Mouse (Mus musculus) cerebellum, adult (tissue): ENCODE measurements at regions not wholly inside any gene's neighbourhood (a gene's known extent, or its start where the extent isn't known, plus 50 kb on each side); places are given as distances from the start of the nearest gene placed in this dataset.

ENCODE experiments used
- ATAC-seq: cut with Nextera tagmentation; 2 replicates; pipeline ENCODE4 v1.9.2; 2017; ENCODE audit warnings: mild to moderate bottlenecking, moderate library complexity, mixed read lengths; ENCODE audit not compliant: insufficient number of reproducible peaks, low FRiP score, low TSS enrichment

- ATAC-seq: no peak
These were observed 178.6 kb upstream of the Ogfrl1 start for GRCm38 (mm10) chr1:23576150-23576549.

- no peak for ATAC-seq
These were observed 172.1 kb upstream of the B3gat2 start for GRCm38 (mm10) chr1:23589414-23589942.

GRCm38 (mm10) chr1:23602710-23603291, 158.8 kb upstream of the B3gat2 start:
- ATAC-seq: no peak

GRCm38 (mm10) chr1:23629366-23629765, 132.2 kb upstream of the B3gat2 start:
- peak; percentile 93 for ATAC-seq

DNA sequence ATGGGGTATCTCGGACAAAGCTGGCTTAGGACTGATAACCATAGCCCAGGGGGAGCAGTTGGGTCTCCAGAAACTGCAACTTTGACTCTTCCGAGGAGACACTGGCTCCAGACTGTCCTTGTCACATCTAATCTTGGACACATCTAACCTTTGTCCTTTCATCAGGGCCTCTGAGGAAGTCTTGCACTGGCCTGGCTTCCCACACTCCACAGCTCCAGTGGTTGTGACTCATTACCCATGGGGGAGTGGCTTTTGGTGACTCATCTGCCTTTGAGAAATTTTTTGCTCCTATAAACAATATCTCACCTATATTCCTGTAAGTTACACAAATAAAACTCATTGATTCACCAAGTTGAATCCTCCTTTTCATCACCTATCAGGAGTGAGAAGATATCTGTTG, 116.5 kb upstream of the B3gat2 start:
- ATAC-seq: no peak

- no peak for ATAC-seq
These were observed 112.6 kb upstream of the B3gat2 start for GRCm38 (mm10) chr1:23648875-23649506.

- ATAC-seq: no peak
These were observed 111.7 kb upstream of the B3gat2 start for GRCm38 (mm10) chr1:23649886-23650285.

DNA sequence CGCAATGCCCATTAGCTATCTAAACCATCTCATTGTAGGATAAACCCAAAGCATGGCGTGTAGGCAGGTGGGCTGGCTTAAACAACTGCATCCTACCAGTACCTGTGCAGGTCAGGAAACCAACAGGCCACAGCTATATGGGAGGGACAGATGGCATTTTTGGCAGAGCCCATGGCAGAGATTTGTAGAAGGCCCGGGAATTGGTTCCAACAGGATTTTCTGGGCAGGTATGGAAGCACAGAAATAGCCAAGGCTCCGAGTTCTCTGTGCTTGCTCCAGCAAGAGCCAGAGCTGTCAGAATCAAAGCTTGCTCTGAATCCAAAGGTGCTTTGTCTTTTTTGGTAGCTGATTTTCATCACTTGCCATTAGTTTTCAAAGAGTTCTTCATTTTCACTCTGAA, 107.9 kb upstream of the B3gat2 start:
- peak; percentile 86 for ATAC-seq

DNA sequence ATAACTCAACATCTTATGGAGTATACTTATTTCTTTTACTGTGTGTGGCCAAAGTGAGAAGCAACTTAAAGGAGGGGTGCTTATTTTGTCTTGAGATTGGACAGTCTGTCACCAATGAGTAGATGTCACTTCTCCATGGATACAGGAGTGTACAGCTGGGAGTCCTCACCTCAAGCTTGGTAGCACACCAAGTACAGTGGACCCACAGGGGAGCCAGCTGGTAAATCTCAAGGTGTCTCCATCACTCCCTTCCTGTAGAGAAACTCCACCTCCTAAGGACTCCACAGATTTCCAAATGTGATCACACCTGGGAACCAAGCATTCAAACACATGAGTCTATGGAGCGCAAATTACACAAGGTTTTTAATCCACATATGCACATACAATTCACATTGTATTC, 105.8 kb upstream of the B3gat2 start:
- ATAC-seq: no peak

DNA sequence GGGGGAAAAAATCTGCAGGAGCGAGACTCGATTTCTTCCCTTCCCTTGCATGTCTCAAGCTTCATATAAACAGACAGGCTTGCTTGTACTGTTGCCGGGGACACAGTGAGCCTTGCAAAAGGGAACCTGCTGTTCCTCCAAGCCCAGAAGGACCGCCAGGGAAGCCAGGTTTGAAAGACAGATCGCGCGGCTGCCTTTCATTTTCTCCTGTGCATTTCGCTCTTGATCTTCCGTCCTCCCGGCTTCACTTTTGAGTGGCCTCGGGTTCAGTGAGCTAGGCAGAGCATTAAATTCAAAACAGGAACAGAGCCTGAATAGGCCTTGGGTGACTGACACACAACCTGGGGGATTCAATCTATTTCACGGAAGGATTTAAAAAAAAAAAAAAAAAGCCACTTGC, 105.3 kb upstream of the B3gat2 start:
- ATAC-seq: peak; percentile 38

DNA sequence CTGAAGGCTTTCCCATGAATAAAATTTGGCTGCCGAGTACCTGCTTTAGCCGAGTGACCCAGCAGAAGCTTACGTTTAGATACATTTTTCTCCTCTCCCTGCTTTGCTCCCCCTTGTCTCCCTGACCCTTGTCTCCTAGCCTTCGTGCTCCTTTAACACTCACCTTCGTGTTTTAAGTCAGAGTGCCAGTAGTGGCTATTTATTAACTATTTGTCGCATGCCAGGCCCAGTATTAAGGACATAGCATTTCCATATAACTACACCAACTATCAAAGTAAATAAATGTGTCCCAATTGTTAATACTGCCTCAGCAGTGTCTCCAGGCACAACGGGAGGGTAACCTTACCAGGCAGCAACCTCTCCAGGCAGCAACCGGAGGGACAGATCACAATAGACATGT, 104.8 kb upstream of the B3gat2 start:
- ATAC-seq: peak; percentile 8; the same call in 1 of the 2 replicates

DNA sequence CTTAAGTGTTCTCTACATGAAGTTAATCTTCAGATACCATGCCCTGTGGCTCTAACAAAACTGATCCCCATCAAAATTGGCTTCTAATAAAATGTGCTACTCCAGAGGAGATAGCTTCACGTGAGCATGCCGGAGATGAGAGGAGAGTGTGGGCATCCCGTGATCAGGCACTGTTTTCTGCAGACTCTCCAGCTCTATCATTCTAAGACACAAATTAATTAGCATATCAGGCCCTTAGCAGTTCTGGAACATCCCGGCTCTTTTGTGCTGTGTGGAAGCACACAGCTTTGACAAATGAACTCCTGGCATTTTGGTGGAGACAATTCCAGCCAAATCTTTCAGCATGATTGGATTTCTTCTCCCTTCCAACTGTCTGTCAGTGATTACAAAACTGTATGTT, 91.0 kb upstream of the B3gat2 start:
- no peak for ATAC-seq

GRCm38 (mm10) chr1:23674357-23674756, 87.2 kb upstream of the B3gat2 start:
- ATAC-seq: no peak

DNA sequence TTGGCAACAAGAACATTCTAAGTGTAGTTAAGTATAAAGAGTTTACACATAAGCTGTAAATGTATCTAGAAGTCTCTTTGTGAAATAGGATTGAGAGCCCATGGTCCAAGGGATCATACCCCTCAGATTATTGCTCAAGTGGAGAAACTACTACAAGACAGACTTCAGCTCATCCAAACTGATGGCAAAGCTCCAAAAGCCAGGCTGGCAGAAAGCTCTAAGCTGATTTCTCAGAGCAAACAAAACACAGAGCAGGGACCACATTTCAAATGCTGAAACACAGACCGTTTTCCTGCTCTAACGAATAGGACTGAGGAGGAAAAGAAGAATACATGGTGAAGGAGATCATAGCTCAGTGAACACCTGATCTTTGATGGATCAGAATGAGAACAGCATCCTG, 85.3 kb upstream of the B3gat2 start:
- no peak for ATAC-seq

DNA sequence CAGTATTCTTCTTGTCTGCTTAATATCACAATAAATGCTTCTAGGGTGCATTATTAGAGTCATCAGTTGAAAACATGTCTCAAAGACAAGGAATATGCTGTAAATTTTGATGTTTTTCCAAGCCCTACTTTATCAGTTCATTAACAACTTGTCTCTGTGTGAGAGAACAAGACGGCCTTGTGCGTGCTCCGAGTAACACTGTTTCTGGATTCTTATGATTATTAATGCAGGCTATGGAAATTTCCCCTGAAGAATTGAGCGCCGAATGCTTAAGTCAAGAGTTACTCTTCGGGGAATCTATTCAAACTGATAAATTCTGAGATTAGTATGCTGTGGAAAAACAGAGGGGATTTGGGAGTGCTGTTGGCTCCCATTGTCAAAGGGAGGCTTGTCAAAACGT, 72.2 kb upstream of the B3gat2 start:
- no peak for ATAC-seq

- ATAC-seq: peak; percentile 86
These were observed 56.1 kb upstream of the B3gat2 start for GRCm38 (mm10) chr1:23705489-23705888.

- no peak for ATAC-seq
These were observed 55.1 kb upstream of the B3gat2 start for GRCm38 (mm10) chr1:23706450-23706849.
